Mouse (Mus musculus): ENCODE measurements around the gene Gm10295.

- TF ChIP-seq POLR2A (IDR thresholded peaks at IDR 0.05; ENCODE audit: control insufficient read depth, low read depth, low read length) (no peak), CTCF (IDR thresholded peaks at IDR 0.05; ENCODE audit: control insufficient read depth, insufficient read depth, insufficient replicate concordance, low read depth, low read length) (no peak)
These were observed 26.7 kb upstream of the Gm10295 start for GRCm38 (mm10) chr7:71377983-71378382.
